Mouse (Mus musculus): ENCODE results near the gene Gm45837.

Gene Gm45837

GRCm38 (mm10) chr7:101391909-101392479, 18.7 kb upstream of the Gm45837 start:
- DNase-seq (ENCODE audit: low read depth in 1 of 2, low spot score in 2 of 2), result no peak

- no peak for DNase-seq (ENCODE audit: low read depth in 1 of 2, low spot score in 2 of 2)
These were observed 17.7 kb upstream of the Gm45837 start for GRCm38 (mm10) chr7:101393015-101393414.

GRCm38 (mm10) chr7:101393694-101394504, 16.8 kb upstream of the Gm45837 start:
- no peak for DNase-seq (ENCODE audit: low read depth in 1 of 2, low spot score in 2 of 2)

- DNase-seq (ENCODE audit: low read depth in 1 of 2, low spot score in 2 of 2), result no peak
These were observed 16.1 kb upstream of the Gm45837 start for GRCm38 (mm10) chr7:101394569-101394968.

GRCm38 (mm10) chr7:101395471-101395870, 15.2 kb upstream of the Gm45837 start:
- DNase-seq (ENCODE audit: low read depth in 1 of 2, low spot score in 2 of 2), result no peak

- DNase-seq (ENCODE audit: low read depth in 1 of 2, low spot score in 2 of 2), result no peak
These were observed 13.5 kb upstream of the Gm45837 start for GRCm38 (mm10) chr7:101397175-101397574.

GRCm38 (mm10) chr7:101401510-101401909, 9.2 kb upstream of the Gm45837 start:
- no peak for DNase-seq (ENCODE audit: low read depth in 1 of 2, low spot score in 2 of 2)

GRCm38 (mm10) chr7:101403831-101404230, 6.9 kb upstream of the Gm45837 start:
- no peak for DNase-seq (ENCODE audit: low read depth in 1 of 2, low spot score in 2 of 2)

- peak; percentile 56 to 80 for DNase-seq (ENCODE audit: low read depth in 1 of 2, low spot score in 2 of 2)
These were observed 2.1 kb downstream of the Gm45837 start for GRCm38 (mm10) chr7:101412796-101413195.

GRCm38 (mm10) chr7:101414209-101414608, 3.5 kb downstream of the Gm45837 start:
- no peak for DNase-seq (ENCODE audit: low read depth in 1 of 2, low spot score in 2 of 2)

GRCm38 (mm10) chr7:101414661-101415511, 4.2 kb downstream of the Gm45837 start:
- no peak for DNase-seq (ENCODE audit: low read depth in 1 of 2, low spot score in 2 of 2)

GRCm38 (mm10) chr7:101415512-101416100, 4.9 kb downstream of the Gm45837 start:
- DNase-seq (ENCODE audit: low read depth in 1 of 2, low spot score in 2 of 2), result no peak

GRCm38 (mm10) chr7:101416391-101416790, 5.7 kb downstream of the Gm45837 start:
- DNase-seq (ENCODE audit: low read depth in 1 of 2, low spot score in 2 of 2), result no peak

GRCm38 (mm10) chr7:101419013-101419770, 8.5 kb downstream of the Gm45837 start:
- no peak for DNase-seq (ENCODE audit: low read depth in 1 of 2, low spot score in 2 of 2)

GRCm38 (mm10) chr7:101421529-101421928, 10.8 kb downstream of the Gm45837 start, which contains the start of gene Pde2a:
Gene Pde2a, plus strand, starts transcription at chr7:101421691.
- DNase-seq (ENCODE audit: low read depth in 1 of 2, low spot score in 2 of 2), result no peak

- no peak for DNase-seq (ENCODE audit: low read depth in 1 of 2, low spot score in 2 of 2)
These were observed 11.4 kb downstream of the Gm45837 start for GRCm38 (mm10) chr7:101422069-101422468.

GRCm38 (mm10) chr7:101422646-101423045, 12.0 kb downstream of the Gm45837 start:
- DNase-seq (ENCODE audit: low read depth in 1 of 2, low spot score in 2 of 2), result no peak

GRCm38 (mm10) chr7:101423970-101424369, 13.3 kb downstream of the Gm45837 start:
- no peak for DNase-seq (ENCODE audit: low read depth in 1 of 2, low spot score in 2 of 2)

- no peak for DNase-seq (ENCODE audit: low read depth in 1 of 2, low spot score in 2 of 2)
These were observed 16.0 kb downstream of the Gm45837 start for GRCm38 (mm10) chr7:101426692-101427091.

- DNase-seq (ENCODE audit: low read depth in 1 of 2, low spot score in 2 of 2), result peak in 1 of 2 experiments; percentile 33
These were observed 17.1 kb downstream of the Gm45837 start for GRCm38 (mm10) chr7:101427736-101428135.

Data from monocyte, adult 2 months (primary cell).